Mouse (Mus musculus) heart, adult 8-10 months (tissue): Measurements from ENCODE around the gene Hes7. TPM values are rescaled to one million over a fixed set of nuclear protein-coding genes. Genes with fewer than 3 reads are reported as not detected.
"Not testable (repeated sequence)": the region's sequence is repeated elsewhere in the genome, so short reads cannot be mapped to it uniquely, and the experiment has no call there.

Experiments
- DNase-seq: peaks from one replicate; pipeline ENCODE4 v3.0.0; 2022; ENCODE audit warnings: low spot score
- total RNA-seq, 4 experiments: library from RNA; stranded (reverse); gene quantifications; 2 replicates each; pipeline ENCODE4 v1.2.4; 2022

Gene Hes7
- total RNA-seq, 4 experiments from 2014 or later, result 0.12 TPM; not detected in 3

GRCm38 (mm10) chr11:69088103-69088855, 31.9 kb upstream of the Hes7 start, which contains the start of gene Vamp2:
Vamp2 (plus strand) TSS chr11:69088490.
- peak; percentile 89 for DNase-seq

GRCm38 (mm10) chr11:69088856-69089615, 31.2 kb upstream of the Hes7 start:
- DNase-seq, result no peak

GRCm38 (mm10) chr11:69089616-69090290, 30.5 kb upstream of the Hes7 start:
- DNase-seq, result no peak

GRCm38 (mm10) chr11:69090367-69090766, 29.8 kb upstream of the Hes7 start:
- DNase-seq, result no peak

GRCm38 (mm10) chr11:69091566-69092385, 28.4 kb upstream of the Hes7 start:
- no peak for DNase-seq

GRCm38 (mm10) chr11:69092386-69092751, 27.8 kb upstream of the Hes7 start:
- peak; percentile 88 for DNase-seq

GRCm38 (mm10) chr11:69092871-69093270, 27.3 kb upstream of the Hes7 start:
- no peak for DNase-seq

GRCm38 (mm10) chr11:69093856-69094255, 26.3 kb upstream of the Hes7 start:
- not testable (repeated sequence) for DNase-seq

GRCm38 (mm10) chr11:69094697-69095429, 25.3 kb upstream of the Hes7 start, which contains the start of gene Per1:
Per1 (plus strand) TSS chr11:69095217.
- DNase-seq, result peak; percentile 100

GRCm38 (mm10) chr11:69095511-69096231, 24.5 kb upstream of the Hes7 start:
- DNase-seq, result peak; percentile 60

GRCm38 (mm10) chr11:69096360-69096986, 23.7 kb upstream of the Hes7 start:
- DNase-seq, result no peak

- peak; percentile 100 for DNase-seq
Measured at GRCm38 (mm10) chr11:69096987-69097900, 23.0 kb upstream of the Hes7 start.

GRCm38 (mm10) chr11:69098039-69098761, 22.0 kb upstream of the Hes7 start:
- no peak for DNase-seq

- peak; percentile 99 for DNase-seq
Measured at GRCm38 (mm10) chr11:69098762-69099091, 21.5 kb upstream of the Hes7 start.

- DNase-seq, result peak; percentile 96
Measured at GRCm38 (mm10) chr11:69099177-69099914, 20.9 kb upstream of the Hes7 start.

GRCm38 (mm10) chr11:69099915-69100345, 20.3 kb upstream of the Hes7 start:
- peak; percentile 96 for DNase-seq
